Mouse (Mus musculus) bone marrow macrophage, adult 2 months (primary cell): ENCODE measurements at regions not wholly inside any gene's neighbourhood (a gene's known extent, or its start where the extent isn't known, plus 50 kb on each side); places are given as distances from the start of the nearest gene placed in this dataset.

Source experiments
- CTCF ChIP-seq: IDR thresholded peaks from 2 replicates; pipeline ENCODE4 v1.5.1; 2012; ENCODE audit warnings: low read depth, mild to moderate bottlenecking, low read length, moderate library complexity
- POLR2A ChIP-seq: IDR thresholded peaks from 2 replicates; pipeline ENCODE4 v1.6.1; 2012; ENCODE audit warnings: mild to moderate bottlenecking, low read depth, low read length, borderline replicate concordance

GRCm38 (mm10) chr1:7543492-7543891 is 2735.8 kb downstream of the Gm37988 start:
- TF ChIP-seq CTCF = no peak
- no peak for TF ChIP-seq POLR2A
